Mouse (Mus musculus) olfactory bulb, adult 2 months (tissue): ENCODE measurements around the gene Cnih3.

Experiments
- CTCF ChIP-seq: fragments of 200-500 bp; IDR thresholded peaks from 2 replicates; pipeline ENCODE4 v1.5.1; 2012; ENCODE audit warnings: low read depth, mild to moderate bottlenecking, low read length, moderate library complexity; ENCODE audit not compliant: insufficient read depth
- POLR2A ChIP-seq: fragments of 200-500 bp; IDR thresholded peaks from 2 replicates; pipeline ENCODE4 v1.6.1; 2012; ENCODE audit warnings: mild to moderate bottlenecking, low read depth, low read length, moderate library complexity; ENCODE audit not compliant: insufficient read depth

- TF ChIP-seq CTCF: no peak
- no peak for TF ChIP-seq POLR2A
These were observed 107.1 kb downstream of the Cnih3 start for GRCm38 (mm10) chr1:181459431-181460105.
